Mouse (Mus musculus): ENCODE data around the gene Ndufa12. TPM values are rescaled to one million over a fixed set of nuclear protein-coding genes. Genes with fewer than 3 reads are reported as not detected.
A peak's percentile ranks its signal among the peaks of the same experiment; 100 is the strongest.

Ndufa12 gene
- 100 to 1,000 TPM; 208 to 229 TPM for total RNA-seq (2021)
- long read RNA-seq, experiment 1, transcript Ndufa12-201 (4 exons, 1,110 nt) = major isoform, 153 of 159 reads
- long read RNA-seq, experiment 1, partial matches to known transcripts = 0 of 159 reads
- long read RNA-seq, experiment 1, other reads (novel, unspliced or antisense) = 3 of 159 reads
- long read RNA-seq, experiment 2, transcript Ndufa12-201 (4 exons, 1,110 nt) = major isoform, 92 of 93 reads
- long read RNA-seq, experiment 2, partial matches to known transcripts = 0 of 93 reads
- long read RNA-seq, experiment 2, other reads (novel, unspliced or antisense) = 1 of 93 reads

- intact Hi-C loops (cut with DNase I) = no loop called here
- peak; percentile 92 to 96 for DNase-seq (ENCODE audit: low spot score in 2 of 2)
Observed at GRCm38 (mm10) chr10:94198482-94199405, at the start of gene Ndufa12. Ndufa12 (plus strand) TSS chr10:94198720.

- intact Hi-C loops (cut with DNase I) = no loop called here
Observed at GRCm38 (mm10) chr10:94151488-94151887, 47.0 kb upstream of the Ndufa12 start.

GRCm38 (mm10) chr10:94153841-94154240 lies 44.7 kb upstream of the Ndufa12 start:
- DNase-seq (ENCODE audit: low spot score in 2 of 2) = no peak
- intact Hi-C loops (cut with DNase I) = no loop called here

More at GRCm38 (mm10) chr10:94151488-94151887, 47.0 kb upstream of the Ndufa12 start:
- no peak for DNase-seq (ENCODE audit: low spot score in 2 of 2)

GRCm38 (mm10) chr10:94158962-94159361 lies 39.6 kb upstream of the Ndufa12 start:
- intact Hi-C loops (cut with DNase I) = no loop called here
- no peak for DNase-seq (ENCODE audit: low spot score in 2 of 2)

GRCm38 (mm10) chr10:94159406-94159805 lies 39.1 kb upstream of the Ndufa12 start:
- no peak for DNase-seq (ENCODE audit: low spot score in 2 of 2)

GRCm38 (mm10) chr10:94161051-94161765 lies 37.3 kb upstream of the Ndufa12 start:
- intact Hi-C loops (cut with DNase I) = no loop called here
- no peak for DNase-seq (ENCODE audit: low spot score in 2 of 2)

More at GRCm38 (mm10) chr10:94159406-94159805, 39.1 kb upstream of the Ndufa12 start:
- intact Hi-C loops (cut with DNase I) = no loop called here

- intact Hi-C loops (cut with DNase I) = no loop called here
- DNase-seq (ENCODE audit: low spot score in 2 of 2) = no peak
Observed at GRCm38 (mm10) chr10:94162031-94162430, 36.5 kb upstream of the Ndufa12 start.

- no peak for DNase-seq (ENCODE audit: low spot score in 2 of 2)
- intact Hi-C loops (cut with DNase I) = no loop called here
Observed at GRCm38 (mm10) chr10:94164104-94164845, 34.2 kb upstream of the Ndufa12 start.

GRCm38 (mm10) chr10:94165426-94165825 lies 33.1 kb upstream of the Ndufa12 start:
- no peak for DNase-seq (ENCODE audit: low spot score in 2 of 2)
- intact Hi-C loops (cut with DNase I) = no loop called here

- intact Hi-C loops (cut with DNase I) = no loop called here
- DNase-seq (ENCODE audit: low spot score in 2 of 2) = no peak
Observed at GRCm38 (mm10) chr10:94167051-94167750, 31.3 kb upstream of the Ndufa12 start.

- DNase-seq (ENCODE audit: low spot score in 2 of 2) = no peak
- intact Hi-C loops (cut with DNase I) = no loop called here
Observed at GRCm38 (mm10) chr10:94171440-94172130, 26.9 kb upstream of the Ndufa12 start.

- intact Hi-C loops (cut with DNase I) = no loop called here
- no peak for DNase-seq (ENCODE audit: low spot score in 2 of 2)
Observed at GRCm38 (mm10) chr10:94172137-94172536, 26.4 kb upstream of the Ndufa12 start.

- intact Hi-C loops (cut with DNase I) = no loop called here
- no peak for DNase-seq (ENCODE audit: low spot score in 2 of 2)
Observed at GRCm38 (mm10) chr10:94172706-94173105, 25.8 kb upstream of the Ndufa12 start.

GRCm38 (mm10) chr10:94174652-94175051 lies 23.9 kb upstream of the Ndufa12 start:
- no peak for DNase-seq (ENCODE audit: low spot score in 2 of 2)
- intact Hi-C loops (cut with DNase I) = no loop called here

GRCm38 (mm10) chr10:94183199-94183598 lies 15.3 kb upstream of the Ndufa12 start:
- DNase-seq (ENCODE audit: low spot score in 2 of 2) = no peak
- intact Hi-C loops (cut with DNase I) = no loop called here

- DNase-seq (ENCODE audit: low spot score in 2 of 2) = no peak
- intact Hi-C loops (cut with DNase I) = loop anchor here (5.0 kb wide), 1 partner anchor 402 kb away; no protein-coding TSS in a partner anchor
Observed at GRCm38 (mm10) chr10:94204973-94205372, 6.5 kb downstream of the Ndufa12 start.

GRCm38 (mm10) chr10:94210718-94211618 lies 12.4 kb downstream of the Ndufa12 start:
- DNase-seq (ENCODE audit: low spot score in 2 of 2) = peak; percentile 33 to 63
- intact Hi-C loops (cut with DNase I) = loop anchor here (10.0 kb wide), 1 partner anchor 194 kb away; no protein-coding TSS in a partner anchor

All from left cerebral cortex, postnatal 14 days (tissue).